Mouse (Mus musculus) large intestine, adult 2 months (tissue): ENCODE results near the gene Cxcl17. TPM values are rescaled to one million over a fixed set of nuclear protein-coding genes. Genes with fewer than 3 reads are reported as not detected.
"Not testable (repeated sequence)": the region's sequence is repeated elsewhere in the genome, so short reads cannot be mapped to it uniquely, and the experiment has no call there.

ENCODE experiments used
- DNase-seq: peaks from one replicate; pipeline ENCODE4 v3.0.0-alpha.2; 2012; ENCODE audit warnings: low read depth, low spot score
- WGBS: fragments of 180-500 bp; shearing (Covaris S2); methylation state at CpG from one replicate; pipeline ENCODE4 v1.1.7; 2018; 5-methylcytosine and 5-hydroxymethylcytosine counted together
- polyA plus RNA-seq: library from polyadenylated mRNA; depleted of rRNA; stranded (reverse); fragments of >200 nt; gene quantifications from 2 replicates; pipeline ENCODE4 v1.2.3, GENCODE M21; 2012

The Cxcl17 gene
- polyA plus RNA-seq, 1 experiment = 0.20 TPM

DNA sequence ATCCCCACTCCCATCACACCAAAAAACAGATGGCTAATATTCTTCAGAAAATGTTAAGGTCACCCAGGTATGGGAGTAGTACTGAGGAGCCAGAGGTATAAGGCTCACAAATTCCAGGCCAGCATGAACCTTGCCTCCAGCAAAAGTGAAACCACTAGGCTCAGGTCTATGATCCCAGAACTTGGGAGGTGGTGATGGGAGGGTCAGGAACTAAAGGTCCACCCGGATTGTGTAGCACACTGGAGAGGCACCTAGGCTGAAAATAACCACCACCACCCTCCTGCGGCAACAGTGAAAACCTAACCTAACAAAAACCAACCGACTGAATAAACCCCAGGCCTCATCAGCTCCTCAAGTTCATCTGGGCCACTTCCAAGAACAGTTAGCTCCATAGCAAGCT is 15.6 kb upstream of the Cxcl17 start:
- WGBS = 24% methylated on average over 3 of the region's 3 CpGs
- no peak for DNase-seq

DNA sequence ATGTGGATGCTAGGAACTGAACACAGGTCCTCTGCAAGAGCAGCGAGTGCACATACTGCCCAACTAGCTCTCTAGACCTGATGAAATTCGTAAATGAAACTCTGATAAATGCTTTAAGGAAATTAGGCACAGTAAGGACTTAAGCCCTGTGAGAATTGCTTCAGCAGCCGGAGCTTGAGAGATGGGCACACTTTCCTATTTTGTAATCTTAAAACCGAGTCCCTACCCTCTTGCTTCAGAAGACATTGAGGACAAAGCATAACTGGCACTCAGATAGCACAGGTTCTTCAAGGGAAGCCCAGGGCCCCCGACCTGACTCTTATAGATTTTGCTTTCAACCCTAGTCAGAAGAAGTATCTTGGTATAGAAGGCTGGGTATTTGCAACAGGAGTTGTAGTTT is 14.5 kb upstream of the Cxcl17 start:
- no peak for DNase-seq
- WGBS = 84% methylated on average over 5 of the region's 5 CpGs

DNA sequence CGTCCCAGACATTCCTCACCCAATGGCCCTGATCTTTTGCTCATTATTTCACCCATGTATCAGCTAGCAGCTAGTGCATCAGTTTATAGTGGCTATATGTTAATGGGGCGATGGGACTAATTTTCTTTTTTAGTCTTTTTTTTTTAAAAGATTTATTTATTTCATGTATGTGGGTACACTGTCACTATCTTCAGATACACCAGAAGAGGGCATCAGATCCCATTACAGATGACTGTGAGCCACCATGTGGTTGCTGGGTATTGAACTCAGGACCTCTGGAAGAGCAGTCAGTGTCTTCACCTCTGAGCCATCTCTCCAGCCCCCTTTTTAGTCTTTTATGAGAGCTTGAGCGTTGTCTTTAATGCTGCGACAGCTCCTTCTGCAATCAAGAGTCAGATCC is 13.7 kb upstream of the Cxcl17 start:
- WGBS = 87% methylated on average over 4 of the region's 4 CpGs
- DNase-seq = not testable (repeated sequence)

DNA sequence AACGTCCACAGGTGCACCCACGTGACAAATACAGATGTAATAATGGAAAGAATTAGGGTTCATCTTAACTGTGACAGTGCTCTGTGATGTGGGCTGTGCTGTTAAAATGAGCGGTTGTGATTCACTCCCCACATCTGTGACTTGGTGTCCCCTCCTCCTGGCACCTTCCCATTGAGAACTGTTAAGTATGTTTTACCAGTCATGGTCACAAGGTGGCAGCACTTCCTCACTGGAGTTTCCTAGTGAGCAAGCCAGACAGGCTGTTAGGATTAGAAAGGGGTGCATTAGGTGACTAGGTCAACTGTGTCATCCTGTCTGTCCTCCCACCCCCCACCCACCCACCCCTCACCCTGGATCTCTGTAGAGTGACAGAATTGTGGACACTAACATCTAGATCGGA is 11.7 kb upstream of the Cxcl17 start:
- WGBS = 36% methylated on average over 4 of the region's 4 CpGs
- no peak for DNase-seq

DNA sequence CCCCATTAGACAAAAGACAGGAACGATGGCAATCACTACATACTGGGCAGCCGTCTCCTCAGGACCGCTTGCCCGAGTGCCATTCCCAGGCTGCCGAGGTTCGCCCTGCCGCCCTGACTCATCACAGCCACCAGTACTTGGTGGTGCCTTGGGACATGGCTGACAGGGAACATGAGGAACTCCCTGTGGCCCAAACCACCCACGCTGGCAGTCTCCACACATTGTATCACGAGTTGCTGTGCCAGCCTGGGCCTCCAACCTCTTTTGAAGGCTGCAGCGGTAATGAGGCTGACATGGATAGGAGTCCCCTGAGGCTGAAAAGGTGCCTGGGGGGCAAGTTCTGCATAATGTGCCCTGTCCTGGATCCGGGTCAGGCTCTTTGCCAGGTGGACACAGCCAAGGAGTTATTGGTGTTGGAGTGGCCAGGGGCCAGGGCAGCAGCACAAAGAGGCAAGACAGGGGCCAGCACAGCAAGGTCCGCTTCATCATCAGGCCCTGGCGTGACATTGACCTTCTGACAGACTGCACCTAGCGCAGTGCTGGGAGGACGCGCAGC is 9.7 kb upstream of the Cxcl17 start:
- no peak for DNase-seq
- WGBS = 92% methylated on average over 16 of the region's 16 CpGs

DNA sequence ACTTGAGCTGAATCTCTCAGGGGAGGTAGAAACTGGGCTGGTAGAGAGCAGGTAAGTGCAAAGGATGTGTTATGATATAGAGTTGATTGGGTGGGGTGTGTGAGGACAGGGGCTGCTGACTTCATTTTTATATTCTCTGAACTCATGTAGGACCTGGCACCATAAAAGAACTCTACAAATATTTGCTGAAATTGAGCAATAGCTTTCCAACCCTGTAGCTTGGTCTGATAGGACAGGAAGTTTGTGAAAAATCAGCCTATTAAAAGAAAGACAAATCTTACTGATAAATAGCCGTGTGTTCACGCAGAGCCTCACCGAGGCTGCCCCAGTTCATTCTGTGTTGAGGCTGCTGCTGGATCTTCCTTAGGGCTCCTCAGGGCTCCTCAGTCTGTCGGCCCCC is 7.3 kb upstream of the Cxcl17 start:
- no peak for DNase-seq
- WGBS = 34% methylated on average over 4 of the region's 4 CpGs

DNA sequence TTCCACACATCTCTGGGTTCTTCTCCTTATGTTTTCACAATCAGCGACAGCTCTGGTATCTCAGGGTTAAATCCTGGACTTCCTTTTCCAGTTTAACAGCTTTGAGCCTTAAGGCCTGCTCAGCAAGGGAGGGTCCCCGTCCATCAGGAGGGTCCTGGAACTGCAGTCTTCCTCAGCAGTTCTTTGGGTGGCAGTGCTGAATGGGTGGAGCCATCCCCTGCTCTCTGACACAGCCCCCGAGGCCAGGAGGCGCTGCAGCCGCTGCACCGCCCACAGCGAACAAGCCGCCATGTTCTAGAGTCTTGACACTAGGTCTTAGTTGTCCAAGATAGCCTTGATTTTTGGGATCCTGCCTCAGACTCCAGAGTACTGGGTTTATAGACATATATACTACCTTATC is 6.8 kb upstream of the Cxcl17 start:
- DNase-seq = no peak
- WGBS = 68% methylated on average over 8 of the region's 8 CpGs

DNA sequence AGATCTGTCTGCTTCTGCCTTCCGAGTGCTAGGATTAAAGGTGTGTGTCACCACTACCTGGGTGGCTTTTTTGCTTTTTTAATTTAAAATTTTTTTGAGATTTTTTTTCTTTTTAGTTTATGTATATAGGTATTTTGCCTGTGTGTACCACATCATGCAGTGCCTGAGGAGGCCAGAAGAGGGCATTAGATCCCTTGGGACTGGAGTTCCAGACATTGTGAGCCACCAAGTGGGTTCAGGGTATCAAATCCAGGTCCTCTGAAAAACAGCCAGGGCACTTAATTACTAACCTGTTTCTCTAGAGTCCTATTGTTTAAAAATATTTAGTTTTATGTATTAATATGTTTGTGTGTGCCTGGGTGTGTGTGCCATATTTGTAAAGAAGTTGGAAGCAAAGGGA is 4.9 kb upstream of the Cxcl17 start:
- 93% methylated on average over 1 of the region's 1 CpGs for WGBS
- DNase-seq = no peak

DNA sequence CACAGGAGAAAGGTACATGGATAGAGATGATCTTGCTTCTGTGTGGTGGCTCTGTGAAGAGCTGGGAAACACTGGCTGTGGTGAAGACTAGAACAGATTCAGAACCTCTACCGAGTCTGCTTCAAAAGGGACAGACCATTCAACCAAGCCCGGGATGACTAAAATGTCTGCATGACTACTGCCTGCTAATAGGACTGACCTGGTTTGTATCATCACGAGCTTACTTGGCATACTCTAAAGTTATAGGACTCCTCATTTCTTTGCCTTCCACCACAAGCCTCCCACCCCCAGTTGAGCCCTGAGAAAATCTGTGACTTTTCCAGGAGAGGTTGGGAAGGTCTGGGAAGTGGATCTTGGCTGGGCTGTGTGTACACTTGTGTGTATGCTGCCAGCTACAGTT is 825 bp downstream of the Cxcl17 start:
- no peak for DNase-seq
- WGBS = 84% methylated on average over 3 of the region's 3 CpGs

DNA sequence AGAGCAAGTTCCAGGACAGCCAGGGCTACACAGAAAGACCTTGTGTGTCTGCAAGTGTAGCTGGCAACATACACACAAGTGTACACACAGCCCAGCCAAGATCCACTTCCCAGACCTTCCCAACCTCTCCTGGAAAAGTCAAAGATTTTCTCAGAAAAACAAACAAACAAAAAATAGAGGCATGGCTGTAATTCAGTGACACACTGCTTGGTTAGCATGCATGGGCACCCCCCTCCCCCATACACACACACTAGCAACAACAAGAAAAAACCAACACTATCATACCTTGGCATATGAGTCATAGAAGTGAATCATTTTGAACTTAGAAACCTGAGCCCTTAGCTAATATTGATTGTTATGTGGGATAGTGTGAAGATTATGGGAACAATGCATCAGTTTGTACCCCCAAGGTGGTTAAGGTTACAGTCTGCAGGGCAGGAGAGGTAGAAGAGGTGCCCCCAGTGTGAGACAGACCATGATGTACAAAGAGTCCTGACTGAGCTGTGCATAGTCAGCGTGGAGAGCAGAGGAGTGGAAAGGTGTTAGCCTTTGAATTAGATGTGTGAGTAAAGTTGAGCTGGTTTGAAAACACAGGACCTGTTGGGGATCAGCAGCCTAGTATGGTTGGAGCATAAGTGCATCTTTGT is 1.6 kb downstream of the Cxcl17 start:
- no peak for DNase-seq
- 90% methylated on average over 1 of the region's 1 CpGs for WGBS

DNA sequence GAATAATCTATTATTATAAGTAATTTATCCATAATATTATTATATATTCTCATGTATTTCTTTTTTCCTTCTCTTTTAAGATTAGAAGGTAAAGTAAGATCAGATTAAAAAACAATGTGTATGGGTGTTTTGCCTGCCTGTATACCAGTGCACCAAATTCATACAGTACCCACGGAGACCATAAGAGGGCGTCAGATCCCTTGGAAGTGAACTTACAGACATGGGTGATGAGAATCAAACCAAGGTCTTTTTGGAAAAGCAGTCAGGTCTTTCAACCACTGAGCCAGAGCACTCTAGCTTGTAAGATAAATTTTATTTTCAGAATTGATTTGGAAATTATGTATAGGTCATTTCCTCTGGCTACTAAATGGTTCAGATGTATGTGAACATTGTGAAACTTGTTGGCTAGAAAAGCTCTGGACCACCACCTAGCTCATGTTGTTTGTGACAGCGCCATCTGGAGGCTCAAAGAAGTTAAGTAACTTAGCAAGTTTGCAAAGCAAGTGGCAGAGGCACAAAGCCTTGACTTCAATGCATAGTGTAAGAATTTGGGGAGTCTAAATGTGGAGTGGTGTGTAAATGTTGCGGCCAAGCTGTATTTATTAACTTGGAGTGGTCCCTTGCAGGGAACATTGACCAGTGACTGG is 3.4 kb downstream of the Cxcl17 start:
- 70% methylated on average over 4 of the region's 4 CpGs for WGBS
- no peak for DNase-seq

DNA sequence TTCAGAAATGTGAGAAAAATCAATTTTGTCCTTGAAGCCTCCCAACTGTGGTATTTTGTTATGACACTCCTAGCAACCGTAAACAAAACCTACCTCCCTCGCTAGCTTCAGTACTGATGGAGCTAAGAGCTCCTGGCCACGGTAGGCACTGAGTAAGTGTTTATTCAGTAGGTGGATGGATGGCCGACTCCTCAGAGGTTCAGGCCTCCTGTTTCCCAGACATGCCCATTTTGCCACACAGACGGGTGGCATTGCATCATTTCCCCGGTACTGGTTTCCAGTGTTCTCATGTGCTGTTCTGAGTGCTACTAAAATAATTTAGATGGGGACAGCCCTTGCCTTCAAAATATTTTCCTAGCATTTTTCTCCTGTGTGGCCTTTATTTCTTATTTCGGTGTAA is 6.2 kb downstream of the Cxcl17 start:
- WGBS = 69% methylated on average over 7 of the region's 7 CpGs
- no peak for DNase-seq

DNA sequence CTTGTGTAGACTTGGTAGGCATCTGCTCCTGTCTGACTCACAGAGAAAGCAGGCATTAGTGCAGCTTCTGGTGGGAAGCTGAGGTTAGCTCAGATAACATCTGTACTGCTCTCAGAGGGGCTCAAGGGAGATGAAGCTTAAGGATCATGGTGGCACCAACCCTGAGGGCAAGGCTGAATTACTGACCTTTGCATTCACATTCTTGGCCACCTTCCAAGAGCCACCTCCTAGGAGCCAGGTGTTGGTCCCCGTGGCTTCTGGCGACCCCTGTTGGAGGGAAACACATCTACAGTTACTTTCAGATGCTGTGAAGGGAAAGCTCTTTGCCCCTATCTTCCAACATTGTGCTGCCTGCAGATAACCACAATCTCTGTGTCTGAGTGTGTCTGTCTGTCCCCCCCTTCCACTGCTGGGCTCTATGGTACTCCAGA is 10.0 kb downstream of the Cxcl17 start:
- WGBS = 0% methylated on average over 2 of the region's 2 CpGs
- peak; percentile 78 for DNase-seq

DNA sequence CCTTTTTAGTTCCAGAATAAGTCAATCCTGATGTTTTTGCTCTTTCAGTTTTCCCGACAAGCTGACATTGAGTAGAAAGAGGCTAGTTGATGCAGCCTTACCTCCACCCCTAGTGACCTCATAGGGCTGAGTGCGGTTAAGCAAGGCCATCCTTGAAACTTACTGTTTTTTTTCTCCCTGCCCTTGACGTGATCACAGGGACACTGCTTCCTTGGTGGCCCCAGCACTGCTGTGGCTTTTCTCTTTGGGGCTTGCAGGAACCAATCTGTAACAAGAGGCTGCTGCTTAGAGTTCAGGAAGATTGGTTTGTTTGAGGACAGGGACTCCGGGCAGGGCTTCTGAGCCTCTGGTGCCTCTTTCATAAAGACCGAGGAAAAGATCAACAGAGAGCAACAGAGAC is 10.7 kb downstream of the Cxcl17 start:
- DNase-seq = no peak
- WGBS = 61% methylated on average over 5 of the region's 5 CpGs

DNA sequence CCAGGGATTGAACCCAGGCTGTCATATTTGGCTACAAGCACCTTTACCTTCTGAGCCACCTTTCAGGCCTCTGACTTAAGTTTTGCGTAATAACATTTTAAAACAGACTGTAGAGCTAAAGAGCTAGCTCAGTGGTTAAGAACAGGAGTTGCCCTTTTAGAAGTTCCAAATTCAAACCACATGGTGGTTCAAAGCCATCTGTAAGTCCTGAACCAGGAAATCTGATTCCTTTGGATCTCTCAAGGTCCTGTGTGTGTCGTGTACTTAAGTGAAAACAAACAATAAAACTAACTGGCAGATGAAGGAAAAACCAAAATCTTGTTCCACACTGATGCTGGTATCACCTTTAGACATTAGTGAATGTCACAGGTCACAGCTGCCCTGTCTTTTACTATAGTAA is 11.1 kb downstream of the Cxcl17 start:
- WGBS = 54% methylated on average over 2 of the region's 2 CpGs
- DNase-seq = no peak

DNA sequence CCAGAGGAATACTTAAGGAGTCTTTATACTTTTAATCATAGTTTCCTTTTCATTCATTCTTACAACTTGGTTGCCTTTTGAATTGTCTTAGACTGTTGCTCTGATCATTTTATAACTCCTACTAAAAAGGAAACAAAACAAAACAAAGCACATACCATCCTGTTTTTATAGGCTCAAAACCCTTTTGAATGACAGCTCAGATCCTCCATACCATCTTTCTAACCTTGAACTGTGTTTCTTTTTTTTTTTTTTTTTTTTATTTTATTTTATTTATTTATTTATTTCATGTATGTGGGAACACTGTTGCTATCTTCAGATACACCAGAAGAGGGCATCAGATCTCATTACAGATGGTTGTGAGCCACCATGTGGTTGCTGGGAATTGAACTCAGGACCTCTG is 13.7 kb downstream of the Cxcl17 start:
- DNase-seq = not testable (repeated sequence)

DNA sequence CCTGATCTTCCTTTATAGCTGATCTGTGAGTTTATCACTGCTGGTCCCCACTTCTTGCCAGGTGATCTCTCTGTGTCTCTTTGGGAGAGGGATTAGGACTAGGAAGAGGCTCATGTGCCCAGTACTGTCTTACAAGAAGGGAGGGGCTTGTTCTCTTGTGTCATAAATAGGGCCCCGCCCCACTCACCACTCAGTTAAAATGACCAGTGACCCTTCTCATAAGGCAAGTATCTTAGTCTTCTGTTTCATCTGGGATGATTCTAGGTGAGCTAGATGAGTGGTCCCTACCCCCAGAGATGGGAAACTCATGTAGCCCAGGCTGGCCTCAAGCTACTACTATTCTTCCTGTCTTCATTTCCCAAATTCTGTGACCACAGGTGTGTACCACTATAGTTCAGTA is 14.1 kb downstream of the Cxcl17 start, which contains the start of gene Lipe:
Gene Lipe (minus strand): TSS at position 101 of the 400 bp plus-strand sequence.
- no peak for DNase-seq
- 93% methylated on average over 1 of the region's 1 CpGs for WGBS

DNA sequence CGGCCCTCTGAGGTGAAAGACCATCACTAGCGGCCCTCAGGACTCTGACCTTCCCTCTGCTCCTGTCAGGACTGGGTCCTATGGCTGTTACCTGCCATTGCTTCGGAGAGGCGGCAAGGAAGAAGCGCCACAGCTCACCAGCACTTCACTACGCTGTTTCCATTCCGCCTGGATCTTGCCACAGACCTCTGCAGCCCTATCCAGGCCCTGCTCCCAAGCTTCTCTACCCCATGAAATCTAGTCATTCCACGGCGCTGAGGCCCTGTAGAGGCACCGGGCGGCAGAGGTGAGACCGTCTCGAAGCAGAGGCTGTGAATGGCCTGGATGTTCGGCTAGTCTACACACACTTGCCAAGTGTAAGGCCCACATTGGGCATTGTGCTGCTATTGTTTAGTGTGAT is 16.1 kb downstream of the Cxcl17 start:
- no peak for DNase-seq
- WGBS = 96% methylated on average over 14 of the region's 14 CpGs

DNA sequence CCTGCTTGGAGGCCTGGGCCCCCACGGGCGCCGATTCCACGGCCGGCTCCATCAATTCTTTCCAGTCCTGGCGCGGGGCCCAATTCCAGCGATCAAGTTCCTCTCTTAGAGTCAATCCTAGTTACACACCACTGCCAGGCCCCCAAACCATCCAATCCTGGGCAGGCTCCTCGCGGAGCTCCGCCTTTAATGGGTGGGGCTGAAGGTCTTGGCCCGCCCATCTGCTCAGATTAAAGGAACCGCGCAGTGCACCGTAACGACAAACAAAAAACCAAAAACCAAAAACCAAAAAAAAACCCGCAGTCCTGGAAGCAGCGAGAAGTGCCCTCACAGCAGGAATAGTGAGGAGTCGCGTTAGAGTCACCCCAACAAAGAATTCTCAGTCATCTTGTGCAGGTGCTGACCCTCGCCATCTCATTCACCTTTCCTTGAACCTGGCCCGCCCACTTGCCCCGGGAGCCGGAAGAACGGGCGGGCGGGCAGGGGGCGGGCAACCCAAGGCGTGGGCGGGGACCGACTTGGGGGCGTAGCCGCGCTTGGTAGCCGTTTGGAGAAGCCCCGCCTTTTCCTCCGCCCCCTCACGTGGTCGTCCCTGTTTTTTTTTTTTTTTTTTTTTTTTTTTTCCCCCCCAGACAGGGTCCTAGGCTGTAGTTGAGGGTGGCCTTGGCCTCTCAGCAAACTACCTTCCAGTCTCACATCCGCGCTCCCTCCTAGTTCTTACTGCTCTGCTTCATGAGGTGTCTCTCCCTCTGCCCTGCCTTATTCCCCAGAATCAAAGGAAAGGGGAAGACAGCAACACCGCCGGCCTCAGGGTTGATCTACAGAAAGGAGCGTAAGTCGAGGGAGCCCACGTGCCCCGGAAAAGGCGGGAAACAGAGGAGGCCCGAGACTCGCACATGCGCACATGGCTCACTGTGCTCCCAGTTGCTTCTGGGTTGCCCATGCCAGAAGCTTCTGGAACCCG is 16.8 kb downstream of the Cxcl17 start:
- peak; percentile 91 for DNase-seq
- WGBS = 5% methylated on average over 47 of the region's 52 CpGs

DNA sequence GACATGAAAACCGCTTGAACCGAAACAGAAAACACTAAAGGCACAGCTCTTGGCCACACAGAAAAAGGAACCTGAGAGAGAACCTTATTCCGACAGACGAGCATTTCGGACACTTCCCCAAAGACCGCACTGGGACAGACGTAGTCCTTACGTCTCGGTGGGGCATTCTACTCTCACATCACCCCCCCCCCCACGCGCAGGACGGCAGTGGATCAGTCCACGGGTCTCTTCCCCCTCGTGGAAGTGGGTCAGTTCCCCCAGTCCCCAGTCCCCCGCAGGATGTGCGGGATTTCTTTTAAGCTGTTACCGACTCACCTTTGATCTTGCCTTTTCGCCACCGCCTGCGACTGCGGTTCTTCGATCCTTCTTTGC is 17.5 kb downstream of the Cxcl17 start:
- under 1% methylated on average over 22 of the region's 22 CpGs for WGBS
- no peak for DNase-seq
